Mouse (Mus musculus) liver, embryonic 13.5 days (tissue): ENCODE data around the gene Tpte. TPM values are rescaled to one million over a fixed set of nuclear protein-coding genes. Genes with fewer than 3 reads are reported as not detected.

ENCODE experiments used
- ATAC-seq: fragments of 200-750 bp; cut with Nextera tagmentation; 2 replicates; pipeline ENCODE4 v1.8.0; 2017; ENCODE audit warnings: low read depth, mild to moderate bottlenecking, moderate number of reproducible peaks, moderate library complexity
- DNase-seq: peaks from one replicate; pipeline ENCODE4 v3.0.0; 2022
- H3K27ac ChIP-seq: fragments of 300-500 bp; sonication (generic); 2 replicates; pipeline ENCODE4 v1.5.1; 2015; ENCODE audit warnings: moderate library complexity, mild to moderate bottlenecking, inconsistent platforms
- H3K27me3 ChIP-seq: fragments of 300-500 bp; sonication (generic); 2 replicates; pipeline ENCODE4 v1.6.1; 2015; ENCODE audit warnings: mild to moderate bottlenecking, inconsistent platforms
- H3K36me3 ChIP-seq: fragments of 300-500 bp; sonication (generic); 2 replicates; pipeline ENCODE4 v1.6.1; 2015; ENCODE audit warnings: mild to moderate bottlenecking, inconsistent platforms
- H3K4me1 ChIP-seq: fragments of 300-500 bp; sonication (generic); replicated peaks from 2 replicates; pipeline ENCODE4 v1.6.1; 2015; ENCODE audit warnings: inconsistent platforms
- H3K4me2 ChIP-seq: fragments of 300-500 bp; sonication (generic); 2 replicates; pipeline ENCODE4 v1.6.1; 2015; ENCODE audit warnings: inconsistent platforms, mild to moderate bottlenecking, moderate library complexity
- H3K4me3 ChIP-seq: fragments of 300-500 bp; sonication (generic); replicated peaks from 2 replicates; pipeline ENCODE4 v1.5.1; 2015; ENCODE audit warnings: mild to moderate bottlenecking, inconsistent platforms
- H3K9ac ChIP-seq: fragments of 300-500 bp; sonication (generic); 2 replicates; pipeline ENCODE4 v1.6.1; 2015; ENCODE audit warnings: mild to moderate bottlenecking, inconsistent platforms
- H3K9me3 ChIP-seq: fragments of 300-500 bp; sonication (generic); replicated peaks from 2 replicates; pipeline ENCODE4 v1.6.1; 2016; ENCODE audit warnings: inconsistent platforms
- WGBS: fragments of 180-500 bp; shearing (Covaris S2); methylation state at CpG from one replicate; pipeline ENCODE4 v1.1.7; 2015; ENCODE audit not compliant: insufficient replicate concordance; 5-methylcytosine and 5-hydroxymethylcytosine counted together
- polyA plus RNA-seq: library from polyadenylated mRNA; unstranded; fragments of >200 nt; fragmentation: Nextera tagmentation; extraction: Ambion mirVana; gene quantifications from 2 replicates; pipeline ENCODE4 v1.2.1, GENCODE M21; 2015

Tpte gene
- not detected in 2 replicates for polyA plus RNA-seq

- Histone ChIP-seq H3K36me3 (no peaks in the 10 kb centered on the region), H3K9me3 (no peaks in the 10 kb centered on the region), H3K4me3 (no peak within 1 kb of the TSS), H3K4me2 (no peak within 1 kb of the TSS), H3K27me3 (no peaks in the 10 kb centered on the region), H3K4me1 (no peaks in the 10 kb centered on the region), H3K9ac (no peak within 1 kb of the TSS), H3K27ac (no peak within 1 kb of the TSS)
- ATAC-seq = no peak
- 51% methylated on average over 2 of the region's 2 CpGs for WGBS
- DNase-seq = no peak
Measured at GRCm38 (mm10) chr8:22282999-22283491, at the start of gene Tpte. Gene Tpte, plus strand, starts transcription at chr8:22283441.

- Histone ChIP-seq H3K36me3 (no peaks in the 10 kb centered on the region), H3K4me2 (no peak overlapping the region), H3K4me3 (no peak overlapping the region), H3K9ac (no peak overlapping the region), H3K27ac (no peak overlapping the region), H3K27me3 (no peaks in the 10 kb centered on the region), H3K9me3 (no peaks in the 10 kb centered on the region), H3K4me1 (no peaks in the 10 kb centered on the region)
- ATAC-seq (no peak), DNase-seq (no peak)
- WGBS = 82% methylated on average over 9 of the region's 9 CpGs
Measured at GRCm38 (mm10) chr8:22242986-22243385, 40.3 kb upstream of the Tpte start.

GRCm38 (mm10) chr8:22245663-22246062, 37.6 kb upstream of the Tpte start:
- Histone ChIP-seq H3K36me3 (no peaks in the 10 kb centered on the region), H3K27ac (no peak overlapping the region), H3K27me3 (no peaks in the 10 kb centered on the region), H3K9ac (no peak overlapping the region), H3K4me1 (no peaks in the 10 kb centered on the region), H3K4me3 (no peak overlapping the region), H3K4me2 (no peak overlapping the region), H3K9me3 (no peaks in the 10 kb centered on the region)
- DNase-seq (no peak), ATAC-seq (no peak)
- WGBS = 16% methylated on average over 1 of the region's 1 CpGs

GRCm38 (mm10) chr8:22247956-22248355, 35.3 kb upstream of the Tpte start:
- Histone ChIP-seq H3K27ac (no peak overlapping the region), H3K4me1 (no peaks in the 10 kb centered on the region), H3K4me3 (no peak overlapping the region), H3K4me2 (no peak overlapping the region), H3K36me3 (no peaks in the 10 kb centered on the region), H3K27me3 (no peaks in the 10 kb centered on the region), H3K9ac (no peak overlapping the region), H3K9me3 (no peaks in the 10 kb centered on the region)
- DNase-seq (no peak), ATAC-seq (no peak)
- WGBS = 83% methylated on average over 12 of the region's 12 CpGs

- DNase-seq (no peak), ATAC-seq (no peak)
- 61% methylated on average over 9 of the region's 9 CpGs for WGBS
- H3K9me3 ChIP-seq = no peaks in the 10 kb centered on the region
- H3K4me3 ChIP-seq = no peak overlapping the region
- H3K27me3 ChIP-seq = no peaks in the 10 kb centered on the region
- H3K4me2 ChIP-seq = no peak overlapping the region
- no peaks in the 10 kb centered on the region for H3K4me1 ChIP-seq
- H3K9ac ChIP-seq = no peak overlapping the region
- no peaks in the 10 kb centered on the region for H3K36me3 ChIP-seq
- no peak overlapping the region for H3K27ac ChIP-seq
Measured at GRCm38 (mm10) chr8:22249080-22249479, 34.2 kb upstream of the Tpte start.

- no peak overlapping the region for H3K4me2 ChIP-seq
- ATAC-seq (no peak), DNase-seq (no peak)
- no peaks in the 10 kb centered on the region for H3K9me3 ChIP-seq
- 80% methylated on average over 18 of the region's 18 CpGs for WGBS
- H3K9ac ChIP-seq = no peak overlapping the region
- H3K4me3 ChIP-seq = no peak overlapping the region
- H3K4me1 ChIP-seq = 0 out of 2 replicates have a peak, but pooled peaks cover 4% of the 10 kb centered on the region
- H3K27me3 ChIP-seq = no peaks in the 10 kb centered on the region
- H3K27ac ChIP-seq = no peak overlapping the region
- H3K36me3 ChIP-seq = no peaks in the 10 kb centered on the region
Measured at GRCm38 (mm10) chr8:22258946-22259450, 24.2 kb upstream of the Tpte start.

GRCm38 (mm10) chr8:22259531-22259930, 23.7 kb upstream of the Tpte start:
- DNase-seq = no peak
- Histone ChIP-seq H3K36me3 (no peaks in the 10 kb centered on the region), H3K4me2 (no peak overlapping the region), H3K4me1 (0 out of 2 replicates have a peak, but pooled peaks cover 4% of the 10 kb centered on the region), H3K4me3 (no peak overlapping the region), H3K9me3 (no peaks in the 10 kb centered on the region), H3K27ac (no peak overlapping the region), H3K9ac (no peak overlapping the region), H3K27me3 (no peaks in the 10 kb centered on the region)
- 76% methylated on average over 12 of the region's 12 CpGs for WGBS
- no peak for ATAC-seq

- WGBS = 19% methylated on average over 9 of the region's 9 CpGs
Measured at GRCm38 (mm10) chr8:22260091-22260722, 23.0 kb upstream of the Tpte start.

GRCm38 (mm10) chr8:22262267-22262666, 21.0 kb upstream of the Tpte start:
- Histone ChIP-seq H3K27ac (no peak overlapping the region), H3K4me1 (0 out of 2 replicates have a peak, but pooled peaks cover 4% of the 10 kb centered on the region), H3K9me3 (no peaks in the 10 kb centered on the region), H3K27me3 (no peaks in the 10 kb centered on the region), H3K4me2 (no peak overlapping the region), H3K4me3 (no peak overlapping the region), H3K36me3 (no peaks in the 10 kb centered on the region), H3K9ac (no peak overlapping the region)
- DNase-seq (no peak), ATAC-seq (no peak)
- 57% methylated on average over 3 of the region's 3 CpGs for WGBS

More at GRCm38 (mm10) chr8:22260091-22260722, 23.0 kb upstream of the Tpte start:
- no peak overlapping the region for H3K9ac ChIP-seq
- ATAC-seq (no peak), DNase-seq (no peak)
- no peaks in the 10 kb centered on the region for H3K36me3 ChIP-seq
- H3K4me1 ChIP-seq = 0 out of 2 replicates have a peak, but pooled peaks cover 4% of the 10 kb centered on the region
- H3K27ac ChIP-seq = no peak overlapping the region
- no peaks in the 10 kb centered on the region for H3K27me3 ChIP-seq
- no peaks in the 10 kb centered on the region for H3K9me3 ChIP-seq
- H3K4me2 ChIP-seq = no peak overlapping the region
- H3K4me3 ChIP-seq = no peak overlapping the region

GRCm38 (mm10) chr8:22264292-22264691, 18.9 kb upstream of the Tpte start:
- Histone ChIP-seq H3K9ac (no peak overlapping the region), H3K36me3 (no peaks in the 10 kb centered on the region), H3K9me3 (no peaks in the 10 kb centered on the region), H3K4me2 (no peak overlapping the region), H3K27me3 (no peaks in the 10 kb centered on the region), H3K4me3 (no peak overlapping the region), H3K27ac (no peak overlapping the region), H3K4me1 (0 out of 2 replicates have a peak, but pooled peaks cover 4% of the 10 kb centered on the region)
- no peak for DNase-seq
- ATAC-seq = no peak
- 69% methylated on average over 6 of the region's 6 CpGs for WGBS

- ATAC-seq (no peak), DNase-seq (no peak)
- Histone ChIP-seq H3K4me3 (no peak overlapping the region), H3K36me3 (no peaks in the 10 kb centered on the region), H3K4me2 (no peak overlapping the region), H3K27me3 (no peaks in the 10 kb centered on the region), H3K9me3 (no peaks in the 10 kb centered on the region), H3K9ac (no peak overlapping the region), H3K4me1 (0 out of 2 replicates have a peak, but pooled peaks cover 3% of the 10 kb centered on the region), H3K27ac (no peak overlapping the region)
- WGBS = 75% methylated on average over 6 of the region's 6 CpGs
Measured at GRCm38 (mm10) chr8:22264787-22265186, 18.5 kb upstream of the Tpte start.

- 75% methylated on average over 1 of the region's 1 CpGs for WGBS
- no peak overlapping the region for H3K4me3 ChIP-seq
- DNase-seq (no peak), ATAC-seq (no peak)
- no peaks in the 10 kb centered on the region for H3K9me3 ChIP-seq
- H3K27ac ChIP-seq = no peak overlapping the region
- H3K9ac ChIP-seq = no peak overlapping the region
- no peaks in the 10 kb centered on the region for H3K27me3 ChIP-seq
- no peaks in the 10 kb centered on the region for H3K4me1 ChIP-seq
- H3K4me2 ChIP-seq = no peak overlapping the region
- no peaks in the 10 kb centered on the region for H3K36me3 ChIP-seq
Measured at GRCm38 (mm10) chr8:22265194-22265593, 18.0 kb upstream of the Tpte start.
